Mouse (Mus musculus) testis, adult 2 months (tissue): ENCODE measurements around the gene Syne1. TPM values are rescaled to one million over a fixed set of nuclear protein-coding genes. Genes with fewer than 3 reads are reported as not detected.

Experiments used
- H3K27ac ChIP-seq: fragments of 200-500 bp; 2 replicates; pipeline ENCODE4 v1.5.1; 2012; ENCODE audit warnings: low read depth, low read length; ENCODE audit not compliant: control insufficient read depth, insufficient read depth
- H3K27me3 ChIP-seq: fragments of 200-500 bp; 2 replicates; pipeline ENCODE4 v1.6.1; 2012; ENCODE audit warnings: mild to moderate bottlenecking, low read length, moderate library complexity; ENCODE audit not compliant: control insufficient read depth, insufficient read depth
- H3K36me3 ChIP-seq: fragments of 200-500 bp; 2 replicates; pipeline ENCODE4 v1.6.1; 2012; ENCODE audit warnings: mild to moderate bottlenecking, low read length; ENCODE audit not compliant: control insufficient read depth, insufficient read depth
- H3K4me1 ChIP-seq: fragments of 200-500 bp; 2 replicates; pipeline ENCODE4 v1.6.1; 2012; ENCODE audit warnings: low read length; ENCODE audit not compliant: control insufficient read depth, insufficient read depth
- H3K4me3 ChIP-seq: fragments of 200-500 bp; 2 replicates; pipeline ENCODE4 v1.5.1; 2012; ENCODE audit warnings: low read depth, mild to moderate bottlenecking, low read length, moderate library complexity, mixed read lengths; ENCODE audit not compliant: control insufficient read depth
- CTCF ChIP-seq: fragments of 200-500 bp; IDR thresholded peaks from 2 replicates; pipeline ENCODE4 v1.5.1; 2012; ENCODE audit warnings: low read depth, mild to moderate bottlenecking, inconsistent platforms, low read length, moderate library complexity; ENCODE audit not compliant: control insufficient read depth, insufficient read depth, insufficient replicate concordance
- POLR2A ChIP-seq: fragments of 200-500 bp; IDR thresholded peaks from 2 replicates; pipeline ENCODE4 v1.6.1; 2012; ENCODE audit warnings: low read depth, mild to moderate bottlenecking, inconsistent platforms, low read length, moderate library complexity; ENCODE audit not compliant: control insufficient read depth
- polyA plus RNA-seq: library from polyadenylated mRNA; depleted of rRNA; stranded (reverse); fragments of >200 nt; gene quantifications from 2 replicates; pipeline ENCODE4 v1.2.3, GENCODE M21; 2012; rRNA removed

Gene Syne1
- polyA plus RNA-seq, 1 experiment = 2.4 TPM

DNA sequence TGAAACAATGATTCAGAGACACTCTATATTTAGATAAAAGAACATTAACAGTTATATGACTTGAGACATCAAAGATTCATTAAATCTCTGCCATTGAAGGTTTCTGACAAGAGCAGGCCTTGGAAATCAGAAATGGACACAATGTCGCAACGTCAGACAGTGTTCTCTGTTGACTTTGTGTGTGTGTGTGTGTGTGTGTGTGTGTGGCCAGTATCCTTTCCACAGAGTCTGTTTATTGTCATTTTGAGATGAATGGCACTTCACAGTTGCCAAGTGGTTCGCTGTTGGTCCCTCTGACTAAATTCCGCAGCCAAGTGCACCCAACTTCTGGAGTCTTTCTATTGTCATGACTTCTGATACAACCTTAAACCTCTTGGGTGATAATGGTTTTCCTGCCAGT is 577.0 kb downstream of the Syne1 start:
- H3K27me3 ChIP-seq = no peaks in the 10 kb centered on the region
- no peaks in the 10 kb centered on the region for H3K36me3 ChIP-seq
- H3K4me3 ChIP-seq = no peak overlapping the region
- TF ChIP-seq CTCF (no peak), POLR2A (no peak)
- no peak overlapping the region for H3K27ac ChIP-seq
- H3K4me1 ChIP-seq = no peaks in the 10 kb centered on the region

DNA sequence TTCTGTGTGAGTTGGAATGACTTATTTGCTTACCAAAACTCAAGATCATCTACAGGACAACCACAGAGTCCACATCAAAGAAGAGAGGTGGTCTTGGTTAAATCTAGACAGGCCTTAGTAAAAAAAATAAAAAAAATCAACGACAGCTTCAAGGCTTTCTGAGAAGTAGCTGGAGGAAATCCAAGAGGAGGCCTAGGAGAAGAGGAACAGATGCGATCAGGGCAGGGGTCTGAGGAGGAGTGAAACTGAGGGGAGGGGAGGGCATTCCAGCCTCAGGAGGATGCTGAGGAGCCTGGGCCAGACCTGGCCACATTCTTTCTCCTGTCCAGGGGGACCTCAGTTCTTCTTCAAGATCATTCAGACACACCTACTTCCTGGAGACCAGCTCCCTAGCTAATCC is 579.3 kb downstream of the Syne1 start:
- no peak for TF ChIP-seq POLR2A
- no peak for TF ChIP-seq CTCF
- Histone ChIP-seq H3K4me3 (no peak overlapping the region), H3K4me1 (no peaks in the 10 kb centered on the region), H3K36me3 (no peaks in the 10 kb centered on the region), H3K27me3 (no peaks in the 10 kb centered on the region), H3K27ac (no peak overlapping the region)

DNA sequence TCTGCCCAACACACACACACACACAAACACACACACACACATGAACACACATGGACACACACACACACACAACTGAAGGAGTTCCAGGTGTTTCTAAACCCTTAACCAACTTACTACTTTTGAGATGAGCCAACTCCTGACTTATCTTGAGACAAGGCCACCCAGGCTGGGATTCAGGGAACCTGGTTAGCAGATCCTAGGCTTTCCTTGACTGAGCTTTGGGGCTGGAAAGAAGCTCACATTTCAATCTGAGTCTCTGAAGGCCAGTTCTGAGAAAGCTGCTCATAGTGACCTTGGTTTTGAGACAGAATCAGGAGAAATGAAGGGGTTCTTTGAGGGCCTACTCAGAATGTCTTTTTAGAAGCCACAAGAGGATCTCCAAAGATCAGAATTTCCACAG is 579.7 kb downstream of the Syne1 start:
- no peaks in the 10 kb centered on the region for H3K4me1 ChIP-seq
- no peak for TF ChIP-seq POLR2A
- no peak for TF ChIP-seq CTCF
- H3K4me3 ChIP-seq = no peak overlapping the region
- H3K36me3 ChIP-seq = no peaks in the 10 kb centered on the region
- H3K27ac ChIP-seq = no peak overlapping the region
- H3K27me3 ChIP-seq = no peaks in the 10 kb centered on the region

DNA sequence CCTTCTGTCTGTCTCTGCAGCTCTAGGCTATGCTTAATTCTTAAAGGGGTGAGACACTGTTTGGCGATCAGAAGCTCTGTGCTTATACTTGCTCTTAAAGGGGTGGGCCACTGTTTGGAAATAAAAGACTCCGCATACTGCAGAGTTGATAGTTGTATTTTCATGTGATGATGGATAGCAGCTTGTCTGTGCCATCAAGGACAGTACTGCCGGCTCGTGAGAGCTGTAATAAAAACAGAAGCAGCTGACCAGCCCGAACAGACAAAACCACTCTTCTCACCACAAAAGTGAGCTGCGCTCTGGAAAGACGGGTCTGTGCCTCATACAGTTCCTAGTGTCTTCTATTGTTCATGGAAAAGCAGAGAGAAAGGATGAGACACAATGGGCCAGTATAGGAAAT is 580.1 kb downstream of the Syne1 start:
- no peaks in the 10 kb centered on the region for H3K4me1 ChIP-seq
- no peak overlapping the region for H3K27ac ChIP-seq
- no peaks in the 10 kb centered on the region for H3K27me3 ChIP-seq
- H3K4me3 ChIP-seq = no peak overlapping the region
- no peaks in the 10 kb centered on the region for H3K36me3 ChIP-seq
- TF ChIP-seq CTCF = no peak
- TF ChIP-seq POLR2A = no peak

Other genes with a start within 250 kb of the Syne1 start
- 0.13 and 0.15 TPM in 2 replicates for gene Myct1, start 42.3 kb upstream of the Syne1 start, polyA plus RNA-seq
- not detected in 2 replicates for gene Vip, start 87.7 kb upstream of the Syne1 start, polyA plus RNA-seq